Comparison of ENCODE assay signal across 9 mouse cellular contexts in the genomic region with DNA sequence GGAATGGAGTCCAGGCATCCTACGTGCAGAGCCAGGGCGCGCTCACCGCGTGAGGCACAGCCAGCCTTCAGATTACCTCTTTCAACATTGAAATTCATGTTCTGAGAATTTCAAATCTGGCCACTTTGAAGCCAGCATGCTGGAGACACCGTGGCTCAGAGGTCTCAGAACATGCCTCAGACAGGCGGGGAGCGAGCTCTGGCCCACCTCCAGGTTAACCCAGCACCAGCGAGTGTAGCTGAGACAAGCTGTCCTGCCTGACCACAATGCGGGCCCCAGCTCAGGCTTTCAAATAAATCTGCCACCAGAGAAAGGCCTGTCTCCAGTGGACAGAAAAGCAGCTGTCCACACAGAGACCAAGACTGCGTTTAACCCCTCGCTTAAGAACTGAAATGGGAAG.
A peak's percentile ranks its signal among the peaks of the same experiment; 100 is the strongest.
DNase-seq lines count a peak whose midpoint lies in the region; ATAC-seq and TF ChIP-seq lines count a peak whose summit lies in the region.
"Had no signal": no experiment of that assay in that cellular context is flagged by ENCODE, and none has a peak within 500 bp of the region (broad histone marks: within the 10 kb centered on the region; RNA-seq: fewer than 3 reads in every experiment).

No protein-coding gene starts in this region.

- H3K4me3 ChIP-seq in heart, embryonic 15.5 days, result no peak overlapping the region
- no peak overlapping the region for H3K4me3 ChIP-seq in hindbrain, postnatal 0 days (ENCODE audit: low read length)

- no peak for TF ChIP-seq CTCF in brain, embryonic 14.5 days (IDR thresholded peaks at IDR 0.05; ENCODE audit: borderline replicate concordance, extremely low read depth, insufficient read depth, insufficient read length)
- TF ChIP-seq CTCF in hindbrain, postnatal 0 days (IDR thresholded peaks at IDR 0.05; ENCODE audit: low read depth), result no peak

- TF ChIP-seq POLR2A in brain, embryonic 14.5 days (IDR thresholded peaks at IDR 0.05; ENCODE audit: borderline replicate concordance, extremely low read depth, insufficient read depth, insufficient read length, poor library complexity, severe bottlenecking), result no peak

- no peaks in the 10 kb centered on the region for H3K27me3 ChIP-seq in heart, embryonic 15.5 days
- no peaks in the 10 kb centered on the region for H3K27me3 ChIP-seq in hindbrain, postnatal 0 days (ENCODE audit: insufficient read depth, low read length)

- DNase-seq in heart, postnatal 14 days, result no peak
- peak; percentile 57 for DNase-seq in left cerebral cortex, postnatal 4 days
- DNase-seq in left cerebral cortex, adult 18-20 months (ENCODE audit: low spot score in 2 of 2), result no peak
- peak; percentile 57 for DNase-seq in brain, embryonic 14.5 days (ENCODE audit: low read depth)
- peak; percentile 53 for DNase-seq in hindbrain, postnatal 0 days (ENCODE audit: low spot score)
- DNase-seq in thymus, postnatal 4 days, result no peak
- DNase-seq: embryo, embryonic 11 days; thymus, postnatal 25 days had no signal

- no peak overlapping the region for H3K4me2 ChIP-seq in heart, embryonic 15.5 days
- H3K4me2 ChIP-seq in hindbrain, postnatal 0 days (ENCODE audit: low read depth, low read length), result no peak overlapping the region

- ATAC-seq in heart, embryonic 15.5 days (replicated peaks; ENCODE audit: insufficient number of reproducible peaks, insufficient read depth, low FRiP score, low read depth), result no peak
- ATAC-seq in hindbrain, postnatal 0 days, result no peak

- H3K9ac ChIP-seq in heart, embryonic 15.5 days, result no peak overlapping the region
- H3K9ac ChIP-seq in hindbrain, postnatal 0 days (replicated peaks; ENCODE audit: low read length), result 0 out of 2 replicates have a peak overlapping the region, but pooled peaks have one; percentile 5

- H3K4me1 ChIP-seq in heart, embryonic 15.5 days (replicated peaks), result peaks cover 37% of the 10 kb centered on the region
- H3K4me1 ChIP-seq in hindbrain, postnatal 0 days (ENCODE audit: insufficient read depth, low read length), result no peaks in the 10 kb centered on the region

- peak overlapping the region; percentile 32 for H3K27ac ChIP-seq in heart, embryonic 15.5 days
- peak overlapping the region; percentile 11; the same call in 1 of the 2 replicates for H3K27ac ChIP-seq in hindbrain, postnatal 0 days

- intact Hi-C loops in heart, postnatal 14 days (cut with DNase I), result no loop called here
- intact Hi-C loops in left cerebral cortex, postnatal 4 days (cut with DNase I), result no loop called here

- no peaks in the 10 kb centered on the region for H3K9me3 ChIP-seq in heart, embryonic 15.5 days (replicated peaks)
- no peaks in the 10 kb centered on the region for H3K9me3 ChIP-seq in hindbrain, postnatal 0 days (ENCODE audit: low read length)

- WGBS in heart, embryonic 15.5 days, result 63% methylated on average over 12 of the region's 12 CpGs
- WGBS in hindbrain, postnatal 0 days, result 63% methylated on average over 12 of the region's 12 CpGs

- peaks cover 21% of the 10 kb centered on the region for H3K36me3 ChIP-seq in heart, embryonic 15.5 days
- H3K36me3 ChIP-seq in hindbrain, postnatal 0 days (ENCODE audit: insufficient read depth, low read length), result peaks cover 10% of the 10 kb centered on the region; the same call in 1 of the 2 replicates

Comparison
In these comparisons a context has a peak if more than half of its experiments do, and no peak if none do; other contexts are left out.
1. DNase-seq: peak in left cerebral cortex, postnatal 4 days (single experiment), brain, embryonic 14.5 days (single experiment) and hindbrain, postnatal 0 days (single experiment); none in heart, postnatal 14 days (0 of 2), left cerebral cortex, adult 18-20 months (0 of 2) and thymus, postnatal 4 days (single experiment).